Mouse (Mus musculus): ENCODE results near the gene Hap1.
A peak's percentile ranks its signal among the peaks of the same experiment; 100 is the strongest.
"Not testable (repeated sequence)": the region's sequence is repeated elsewhere in the genome, so short reads cannot be mapped to it uniquely, and the experiment has no call there.

Gene Hap1

GRCm38 (mm10) chr11:100352076-100352857, 3.7 kb downstream of the Hap1 start:
- DNase-seq: no peak

GRCm38 (mm10) chr11:100344269-100344668, 11.7 kb downstream of the Hap1 start:
- DNase-seq: no peak

DNA sequence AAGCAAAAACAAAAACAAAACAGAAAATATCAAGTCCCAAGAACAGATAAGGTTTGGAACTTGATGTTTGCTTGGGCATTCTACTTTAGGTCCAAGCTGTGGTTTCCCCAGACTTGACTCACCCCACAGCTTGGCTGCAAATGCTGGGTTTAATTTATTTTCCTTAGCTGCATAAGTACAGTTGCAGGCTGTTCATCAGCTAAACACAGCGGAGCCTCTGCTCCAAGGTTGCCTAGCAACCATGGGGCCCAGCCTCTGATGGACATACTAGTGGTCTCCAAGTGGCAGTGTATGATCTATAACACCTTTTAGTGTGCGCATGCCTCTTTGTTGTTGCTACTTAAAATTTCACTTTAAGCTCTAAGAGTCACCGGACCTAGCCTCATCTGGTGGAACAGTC, 20.2 kb downstream of the Hap1 start:
- no peak for DNase-seq

DNA sequence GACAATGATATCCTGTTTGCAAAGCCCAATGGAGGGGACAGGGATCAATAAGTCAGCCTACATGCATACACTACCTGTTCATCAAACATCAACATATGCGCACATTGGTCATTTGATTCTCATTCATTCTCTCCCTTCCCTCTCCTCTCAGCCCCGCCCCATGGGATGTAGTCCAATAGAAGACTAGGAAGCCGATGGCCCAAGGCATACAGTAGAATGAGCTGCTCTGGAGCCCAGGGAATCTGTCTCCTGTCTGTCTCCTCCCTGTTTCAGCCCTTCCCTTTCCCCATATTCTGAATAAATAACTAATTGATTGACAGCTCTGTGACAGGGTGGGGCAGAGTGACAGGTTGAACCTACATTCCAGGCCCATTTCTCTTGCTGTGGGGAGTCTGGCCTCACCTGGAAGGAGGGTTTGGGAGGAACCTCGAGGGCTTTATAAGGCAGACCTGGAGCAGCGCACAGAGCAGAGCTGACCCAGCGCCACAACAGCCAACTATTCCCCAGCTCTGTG, 21.9 kb downstream of the Hap1 start, which contains the start of gene Gast:
TSS of gene Gast (plus strand) at position 464 of the 514 bp plus-strand sequence.
- DNase-seq: no peak

GRCm38 (mm10) chr11:100332766-100333515, 23.0 kb downstream of the Hap1 start:
- no peak for DNase-seq

DNA sequence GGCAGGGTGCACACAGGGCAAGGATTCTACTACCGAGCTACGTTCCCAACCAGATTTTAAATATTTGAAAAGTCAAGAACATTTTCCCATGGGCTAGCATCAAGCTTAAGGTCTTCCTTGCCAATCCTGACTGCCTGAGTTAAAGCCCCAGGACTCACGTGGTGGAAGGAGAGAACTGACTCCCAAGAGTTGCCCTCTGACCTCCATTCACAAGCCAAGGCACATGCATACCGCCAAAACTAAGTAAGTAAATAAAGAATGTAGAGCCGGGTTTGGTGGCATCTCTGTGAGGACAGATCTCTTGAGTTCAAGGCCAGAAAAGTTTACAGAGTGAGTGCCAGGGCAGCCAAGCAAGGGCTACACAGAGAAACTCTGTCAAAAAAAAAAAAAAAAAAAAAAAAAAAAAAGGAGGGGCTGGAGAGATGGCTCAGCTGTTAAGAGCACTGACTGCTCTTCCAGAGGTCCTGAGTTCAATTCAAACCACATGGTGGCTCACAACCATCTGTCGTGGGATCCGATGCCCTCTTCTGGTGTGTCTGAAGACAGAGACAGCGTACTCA, 25.0 kb downstream of the Hap1 start:
- not testable (repeated sequence) for DNase-seq

DNA sequence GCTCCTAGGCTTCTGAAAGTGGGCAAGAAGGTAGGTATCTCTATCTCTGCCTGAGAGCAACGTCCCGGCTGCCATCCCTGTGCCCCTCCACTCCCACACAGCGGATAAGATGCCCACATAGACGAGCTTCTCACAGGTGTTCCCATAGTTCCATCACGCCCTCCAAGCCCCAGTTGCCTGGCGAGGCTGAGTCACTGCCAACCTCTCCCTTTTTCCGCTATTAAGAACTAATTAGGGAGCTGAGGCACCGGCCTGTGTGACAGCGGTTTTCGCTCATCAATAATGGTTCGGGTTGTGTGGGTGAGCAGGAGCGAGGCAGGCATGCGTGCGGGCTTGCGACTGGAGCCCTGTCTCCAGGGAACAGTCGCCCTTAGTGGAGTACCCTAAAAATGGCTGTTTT, 25.7 kb downstream of the Hap1 start:
- no peak for DNase-seq

DNA sequence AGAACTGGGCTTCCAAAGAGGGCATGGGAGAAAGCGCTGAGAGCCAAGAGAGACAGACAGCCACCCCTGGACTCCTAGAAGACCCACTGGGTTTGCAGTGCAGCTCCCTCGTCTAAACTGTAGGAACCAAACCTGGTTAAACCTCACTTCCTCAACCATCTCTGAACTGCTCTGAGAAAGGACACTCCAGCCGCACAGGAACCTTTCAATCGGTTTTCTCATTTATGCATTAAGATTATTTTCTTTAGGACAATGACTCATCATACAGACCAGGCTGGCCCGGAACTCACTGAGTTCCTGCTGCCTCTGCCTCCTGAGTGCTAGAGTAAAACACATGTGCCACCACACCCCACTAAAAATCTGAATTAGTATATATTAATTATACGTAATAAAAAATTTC, 28.2 kb downstream of the Hap1 start:
- no peak for DNase-seq

DNA sequence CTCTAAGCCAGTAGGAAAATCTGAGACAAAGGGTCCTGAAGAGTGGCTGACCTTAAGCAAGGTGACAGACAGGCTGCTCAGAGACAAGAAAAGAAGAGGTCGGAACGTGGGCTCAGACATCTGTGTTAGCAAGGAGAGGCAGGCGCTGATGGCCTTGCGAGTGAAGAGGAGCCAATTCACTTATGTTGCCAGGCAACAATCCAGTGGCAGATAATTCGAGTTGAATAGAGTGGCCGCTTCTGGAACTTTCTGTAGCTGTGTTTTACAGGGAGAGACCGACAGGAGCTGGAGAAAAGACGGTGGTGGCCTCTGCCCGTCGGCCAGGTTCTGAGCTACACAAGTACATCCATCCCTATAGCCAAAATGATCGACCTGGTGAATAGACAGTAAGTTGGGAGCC, 28.6 kb downstream of the Hap1 start:
- DNase-seq: no peak

DNA sequence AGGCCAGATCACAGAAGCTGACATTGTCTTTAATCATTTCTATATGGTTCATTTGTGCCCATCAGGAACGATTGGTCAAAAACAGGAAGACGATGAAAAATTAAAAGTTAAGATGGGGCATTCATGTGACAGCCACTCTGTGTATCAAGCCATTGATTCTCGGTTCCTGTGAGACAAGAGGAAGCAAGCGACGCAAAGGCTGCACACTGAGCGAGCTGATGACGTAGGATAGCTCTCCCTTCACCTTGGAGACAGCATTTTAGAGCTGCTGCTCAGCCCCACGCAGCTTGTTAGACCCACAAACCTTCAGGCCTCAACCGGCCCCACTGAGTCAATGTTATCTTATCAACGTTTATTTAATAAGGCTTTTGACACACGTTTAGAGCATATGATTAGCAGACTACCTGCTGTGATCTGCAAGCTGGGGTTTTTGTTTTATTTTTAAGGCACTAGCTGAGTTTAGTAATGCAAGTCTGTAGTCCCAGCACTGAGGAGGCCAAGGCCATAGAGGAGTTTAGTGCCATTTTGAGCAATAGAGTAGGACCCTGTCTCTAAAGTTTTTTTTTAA, 30.8 kb downstream of the Hap1 start:
- DNase-seq: no peak

- DNase-seq: peak; percentile 65
These were observed 32.4 kb downstream of the Hap1 start for GRCm38 (mm10) chr11:100323578-100323977.

- no peak for DNase-seq
These were observed 33.2 kb downstream of the Hap1 start for GRCm38 (mm10) chr11:100322591-100323258.

DNA sequence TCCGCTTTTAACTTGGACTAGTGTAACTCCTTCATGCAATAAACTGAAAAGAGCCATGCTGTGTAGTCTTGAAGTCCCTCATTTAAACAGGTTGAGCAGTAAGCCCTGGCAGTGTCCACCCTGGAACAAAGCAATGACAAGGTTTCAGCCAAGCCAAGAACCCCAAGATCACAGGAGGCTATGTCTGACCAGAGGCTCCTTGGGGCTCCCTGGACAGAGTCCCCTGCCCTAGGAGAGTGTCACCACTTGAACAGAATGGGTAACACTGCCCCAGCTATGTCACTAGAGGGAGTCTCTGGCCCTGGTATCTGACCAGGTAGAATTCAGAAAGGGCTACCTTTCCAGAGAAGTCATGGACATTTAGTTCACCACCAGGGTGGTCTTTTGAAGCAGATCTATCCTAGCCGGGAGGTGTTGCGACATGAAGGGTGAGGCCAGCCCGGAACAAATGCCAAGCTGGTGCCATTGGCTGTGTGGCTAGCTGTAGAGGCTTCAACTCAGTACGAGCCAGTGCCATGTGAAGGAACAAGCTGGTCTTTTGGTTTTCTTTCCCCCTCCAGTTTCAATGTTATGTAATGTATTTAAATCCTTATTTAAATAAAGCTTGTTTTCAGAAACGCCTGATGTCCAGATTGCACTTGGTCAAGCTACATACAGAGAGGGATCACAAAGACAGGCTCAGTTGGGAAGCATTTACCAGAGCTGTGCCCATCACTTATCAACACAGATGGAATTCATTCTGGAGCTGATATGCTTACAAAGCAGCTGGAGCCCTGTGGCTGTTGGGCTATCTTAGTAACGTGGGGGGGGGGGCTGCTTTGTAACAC, 34.2 kb downstream of the Hap1 start:
- not testable (repeated sequence) for DNase-seq

GRCm38 (mm10) chr11:100320701-100321410, 35.1 kb downstream of the Hap1 start:
- DNase-seq: not testable (repeated sequence)

DNA sequence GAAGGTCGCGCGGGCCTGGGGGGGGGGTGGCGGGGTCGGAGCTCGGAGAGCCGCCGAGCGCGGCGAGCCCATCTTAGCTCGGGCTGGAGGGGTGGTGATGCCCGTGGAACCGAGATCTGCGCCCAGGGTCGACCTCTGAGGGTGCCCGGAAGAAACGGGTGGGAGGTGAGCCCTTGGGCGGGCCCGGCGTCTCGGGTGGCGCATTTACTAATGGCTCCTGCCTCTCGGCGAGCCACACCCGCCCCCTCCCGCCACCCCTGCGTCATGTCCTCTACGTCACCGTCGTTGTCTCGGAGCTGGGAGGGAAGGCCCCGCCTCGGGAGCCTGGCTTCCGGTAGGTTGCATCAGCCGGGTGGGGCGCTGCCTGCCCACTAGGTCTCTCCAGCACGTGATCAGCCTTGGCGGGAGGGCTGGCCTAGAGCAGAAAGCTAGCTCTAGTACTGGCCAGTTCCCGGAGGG, 35.7 kb downstream of the Hap1 start:
- DNase-seq: peak; percentile 99

DNA sequence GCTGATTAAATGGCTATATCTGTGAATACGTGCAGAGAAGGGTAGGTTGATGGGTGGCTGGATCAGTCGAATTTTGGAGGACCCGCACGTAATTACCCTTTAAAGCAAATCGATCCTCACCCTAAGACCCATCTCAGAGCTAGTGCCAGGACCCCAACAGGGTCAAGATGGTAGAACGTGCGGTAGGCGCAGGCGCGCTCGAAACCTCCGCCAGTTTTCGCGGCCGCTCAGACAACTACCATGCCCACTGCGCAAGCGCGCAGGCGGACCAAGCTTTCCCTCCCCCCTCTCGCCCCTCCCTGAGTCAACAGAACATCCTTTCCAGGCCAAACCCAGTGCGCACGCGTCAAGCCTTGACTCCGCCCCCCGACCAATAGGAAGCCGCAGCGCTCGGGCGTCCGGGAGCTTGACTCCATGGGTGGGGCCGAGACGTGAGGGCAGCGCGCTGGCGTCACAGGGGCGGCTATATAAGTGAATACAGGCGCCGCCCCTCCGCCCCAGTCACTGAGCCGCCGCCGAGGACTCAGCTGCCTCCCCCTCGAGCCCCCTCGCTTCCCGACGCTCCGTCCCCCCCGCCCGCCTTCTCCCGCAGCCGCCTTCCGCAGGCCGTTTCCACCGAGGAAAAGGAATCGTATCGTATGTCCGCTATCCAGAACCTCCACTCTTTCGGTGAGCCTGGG, 36.3 kb downstream of the Hap1 start, which contains the start of gene Eif1:
TSS of gene Eif1 (plus strand) at position 394 of the 680 bp plus-strand sequence.
- DNase-seq: peak; percentile 100

GRCm38 (mm10) chr11:100318529-100319451, 37.1 kb downstream of the Hap1 start:
- peak; percentile 80 for DNase-seq

GRCm38 (mm10) chr11:100317826-100318380, 38.0 kb downstream of the Hap1 start:
- DNase-seq: peak; percentile 75

DNA sequence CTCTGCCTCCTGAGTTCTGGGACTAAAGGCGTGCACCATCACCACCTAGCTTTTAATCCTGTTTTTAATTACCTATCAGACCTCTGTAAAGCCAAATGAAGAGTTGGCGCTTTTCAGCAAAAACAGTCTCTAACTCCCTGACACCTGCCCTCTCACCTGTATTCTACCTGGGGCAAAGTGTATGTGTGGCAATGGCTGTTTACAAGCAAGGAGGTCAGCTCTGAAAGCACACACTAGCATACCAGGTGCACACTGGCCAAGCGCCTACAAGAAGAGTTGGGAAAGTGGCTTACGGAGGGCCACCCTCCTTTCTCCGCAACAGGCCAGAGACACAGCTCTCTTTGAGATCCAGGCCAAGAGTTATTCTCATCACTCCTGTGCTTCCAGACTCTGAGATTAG, 40.5 kb downstream of the Hap1 start:
- no peak for DNase-seq
